Mouse (Mus musculus): ENCODE measurements around the gene Map3k14. TPM values are rescaled to one million over a fixed set of nuclear protein-coding genes. Genes with fewer than 3 reads are reported as not detected.
A peak's percentile ranks its signal among the peaks of the same experiment; 100 is the strongest.
"Not testable (repeated sequence)": the region's sequence is repeated elsewhere in the genome, so short reads cannot be mapped to it uniquely, and the experiment has no call there.

The Map3k14 gene
- total and polyA plus RNA-seq, 3 experiments = 3.0 to 3.7 (median 3.4) TPM

DNA sequence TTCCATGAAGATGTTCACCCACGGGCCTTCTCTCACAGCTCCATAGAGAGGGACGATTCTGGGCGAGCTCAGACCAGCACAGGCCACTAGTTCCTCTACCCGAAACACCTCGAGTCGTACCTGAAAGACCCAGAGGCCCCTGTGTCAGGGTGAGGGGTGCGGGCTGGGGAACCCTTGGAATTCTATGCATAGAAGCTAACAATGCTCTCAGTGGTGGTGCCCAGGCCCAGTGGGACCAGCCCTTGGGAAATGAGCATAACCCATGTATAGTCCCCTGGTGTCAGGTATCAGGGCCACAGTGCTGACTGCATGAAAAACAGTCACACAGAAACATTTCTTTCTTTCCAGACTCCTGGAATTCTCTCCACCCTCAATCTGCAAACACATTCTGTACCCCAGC, 35.9 kb downstream of the Map3k14 start:
- no peak for DNase-seq
- Histone ChIP-seq H3K4me3 (no peak overlapping the region), H3K36me3 (ENCODE audit: control insufficient read depth, insufficient read depth, low read length) (no peaks in the 10 kb centered on the region), H3K9ac (ENCODE audit: low read depth, low read length) (no peak overlapping the region), H3K4me1 (ENCODE audit: control insufficient read depth, insufficient read depth, low read length) (peaks cover 2% of the 10 kb centered on the region; the same call in 1 of the 2 replicates), H3K27me3 (ENCODE audit: control insufficient read depth, insufficient read depth, low read length) (no peaks in the 10 kb centered on the region), H3K27ac (no peak overlapping the region), H3K79me2 (replicated peaks; ENCODE audit: control insufficient read depth, insufficient read depth, low read length) (no peaks in the 10 kb centered on the region)
- 95% methylated on average over 7 of the region's 7 CpGs for WGBS
- intact Hi-C loops (cut with DNase I) = no loop called here
- TF ChIP-seq POLR2A (IDR thresholded peaks at IDR 0.05; ENCODE audit: insufficient read depth, low read depth, low read length) (no peak), CTCF (IDR thresholded peaks at IDR 0.05) (no peak), EP300 (IDR thresholded peaks at IDR 0.05; ENCODE audit: insufficient read depth, low read depth, low read length) (no peak)

DNA sequence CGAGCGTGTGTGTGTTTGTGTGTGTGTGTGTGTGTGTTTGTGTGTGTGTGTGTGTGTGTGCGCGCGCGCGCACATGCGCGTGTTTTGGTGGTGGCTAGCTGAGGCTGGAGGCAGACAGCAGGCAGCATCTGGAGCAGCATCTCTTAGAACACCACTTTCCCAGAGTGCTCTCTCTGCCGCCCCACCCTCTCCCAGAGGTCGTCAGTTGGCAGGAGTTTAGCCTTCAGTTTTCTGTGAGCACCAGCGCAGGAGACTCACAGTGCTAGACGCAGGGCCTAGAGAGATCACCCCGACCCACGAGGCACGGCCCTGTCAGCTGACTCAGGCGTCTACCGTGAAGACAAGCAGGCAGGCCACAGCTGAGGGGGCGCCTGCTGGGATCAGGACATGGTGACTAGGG, 36.6 kb downstream of the Map3k14 start:
- Histone ChIP-seq H3K27ac (no peak overlapping the region), H3K79me2 (replicated peaks; ENCODE audit: control insufficient read depth, insufficient read depth, low read length) (no peaks in the 10 kb centered on the region), H3K27me3 (ENCODE audit: control insufficient read depth, insufficient read depth, low read length) (no peaks in the 10 kb centered on the region), H3K4me1 (ENCODE audit: control insufficient read depth, insufficient read depth, low read length) (no peaks in the 10 kb centered on the region; the same call in 1 of the 2 replicates), H3K4me3 (no peak overlapping the region), H3K36me3 (ENCODE audit: control insufficient read depth, insufficient read depth, low read length) (no peaks in the 10 kb centered on the region), H3K9ac (ENCODE audit: low read depth, low read length) (no peak overlapping the region)
- WGBS = 85% methylated on average over 19 of the region's 19 CpGs
- peak in 1 of 2 experiments; percentile 53 for DNase-seq
- no peak for TF ChIP-seq POLR2A (IDR thresholded peaks at IDR 0.05; ENCODE audit: insufficient read depth, low read depth, low read length)
- TF ChIP-seq EP300 (IDR thresholded peaks at IDR 0.05; ENCODE audit: insufficient read depth, low read depth, low read length) = no peak
- TF ChIP-seq CTCF (IDR thresholded peaks at IDR 0.05) = no peak
- intact Hi-C loops (cut with DNase I) = no loop called here

DNA sequence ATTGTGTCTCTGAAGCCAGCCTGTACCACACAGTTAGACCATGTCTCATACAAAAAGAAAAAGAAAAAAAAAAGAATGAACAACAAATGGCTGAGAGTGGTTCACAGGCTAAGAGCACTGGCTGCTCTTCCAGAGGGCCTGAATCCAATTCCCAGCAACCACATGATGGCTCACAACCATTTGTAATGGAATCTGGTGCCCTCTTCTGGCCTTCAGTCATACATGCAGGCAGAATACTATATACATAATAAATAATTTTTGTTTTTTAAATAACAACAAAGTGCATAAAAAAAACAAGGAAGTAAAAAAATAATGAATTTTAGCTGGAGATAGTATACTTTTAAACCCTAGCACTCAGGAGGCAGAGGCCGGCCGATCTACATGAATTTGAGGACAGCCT, 37.7 kb downstream of the Map3k14 start:
- no peaks in the 10 kb centered on the region for H3K27me3 ChIP-seq (ENCODE audit: control insufficient read depth, insufficient read depth, low read length)
- 100% methylated on average over 2 of the region's 2 CpGs for WGBS
- DNase-seq = no peak
- TF ChIP-seq EP300 (IDR thresholded peaks at IDR 0.05; ENCODE audit: insufficient read depth, low read depth, low read length) (no peak), POLR2A (IDR thresholded peaks at IDR 0.05; ENCODE audit: insufficient read depth, low read depth, low read length) (no peak), CTCF (IDR thresholded peaks at IDR 0.05) (peak; percentile 51)
- no peak overlapping the region for H3K4me3 ChIP-seq
- no peaks in the 10 kb centered on the region for H3K79me2 ChIP-seq (replicated peaks; ENCODE audit: control insufficient read depth, insufficient read depth, low read length)
- no peaks in the 10 kb centered on the region; the same call in 1 of the 2 replicates for H3K4me1 ChIP-seq (ENCODE audit: control insufficient read depth, insufficient read depth, low read length)
- H3K36me3 ChIP-seq (ENCODE audit: control insufficient read depth, insufficient read depth, low read length) = no peaks in the 10 kb centered on the region
- H3K27ac ChIP-seq = no peak overlapping the region
- no peak overlapping the region for H3K9ac ChIP-seq (ENCODE audit: low read depth, low read length)
- intact Hi-C loops (cut with DNase I) = no loop called here

DNA sequence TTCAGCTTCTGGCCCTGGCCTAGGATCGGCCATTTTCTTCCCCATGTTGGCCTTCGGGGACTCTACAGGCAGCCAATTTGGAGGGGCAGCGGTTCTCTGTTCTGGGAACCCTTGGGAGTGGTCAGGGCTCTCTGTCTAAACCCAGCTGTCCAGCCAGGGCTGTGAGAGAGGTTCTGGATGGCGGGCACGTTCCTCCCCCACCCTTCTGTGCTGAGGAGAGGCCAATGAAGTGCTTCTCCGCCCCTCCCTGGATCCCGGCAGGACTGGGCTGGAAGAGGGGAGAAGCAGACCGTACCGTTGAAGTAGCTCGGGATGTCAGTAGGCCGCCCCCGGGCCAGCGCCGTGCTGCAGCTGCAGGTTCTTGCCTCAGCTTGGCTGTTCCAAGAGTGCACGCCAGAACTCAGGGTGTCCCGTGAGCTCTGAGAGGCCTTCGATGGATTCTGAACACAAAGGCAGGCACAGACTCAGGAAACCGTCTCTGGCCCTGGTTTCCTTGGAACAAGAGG, 43.3 kb downstream of the Map3k14 start:
- peak; percentile 65 to 68 for DNase-seq

DNA sequence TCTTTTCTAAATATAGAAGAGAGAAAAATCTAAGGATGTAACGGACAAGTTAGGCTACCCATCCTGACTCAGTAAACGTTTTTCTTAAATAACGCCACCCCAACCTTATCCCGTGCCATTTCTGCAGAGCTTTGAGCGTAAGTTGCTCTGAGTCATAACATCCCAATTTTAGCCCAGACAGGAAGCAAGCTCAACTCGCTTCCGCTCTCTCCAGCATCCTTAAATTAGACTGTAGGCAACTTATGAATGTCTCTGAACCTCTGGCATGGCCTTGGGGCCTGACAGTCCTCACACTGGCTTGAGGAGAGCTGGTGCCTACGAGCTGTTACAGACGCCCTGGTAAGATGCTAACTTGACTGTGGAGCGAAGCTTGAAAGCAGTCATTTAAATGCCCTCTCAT, 43.8 kb downstream of the Map3k14 start:
- Histone ChIP-seq H3K4me1 (ENCODE audit: control insufficient read depth, insufficient read depth, low read length) (peaks cover 7% of the 10 kb centered on the region; the same call in 1 of the 2 replicates), H3K36me3 (ENCODE audit: control insufficient read depth, insufficient read depth, low read length) (no peaks in the 10 kb centered on the region), H3K9ac (ENCODE audit: low read depth, low read length) (no peak overlapping the region), H3K27ac (peak overlapping the region; percentile 81), H3K27me3 (ENCODE audit: control insufficient read depth, insufficient read depth, low read length) (no peaks in the 10 kb centered on the region), H3K79me2 (replicated peaks; ENCODE audit: control insufficient read depth, insufficient read depth, low read length) (no peaks in the 10 kb centered on the region), H3K4me3 (peak overlapping the region; percentile 28; the same call in 1 of the 2 replicates)
- intact Hi-C loops (cut with DNase I) = no loop called here
- peak; percentile 45 to 47 for DNase-seq
- TF ChIP-seq POLR2A (IDR thresholded peaks at IDR 0.05; ENCODE audit: insufficient read depth, low read depth, low read length) (peak; percentile 63), EP300 (IDR thresholded peaks at IDR 0.05; ENCODE audit: insufficient read depth, low read depth, low read length) (0 out of 2 replicates have a peak, but pooled peaks have one; percentile 13), CTCF (IDR thresholded peaks at IDR 0.05) (no peak)
- WGBS = 54% methylated on average over 10 of the region's 10 CpGs

More for the DNA sequence above, 43.3 kb downstream of the Map3k14 start:
- intact Hi-C loops (cut with DNase I) = loop anchor here (2.0 kb wide), 1 partner anchor 47 kb away; no protein-coding TSS in a partner anchor
- H3K27me3 ChIP-seq (ENCODE audit: control insufficient read depth, insufficient read depth, low read length) = no peaks in the 10 kb centered on the region
- peaks cover 7% of the 10 kb centered on the region; the same call in 1 of the 2 replicates for H3K4me1 ChIP-seq (ENCODE audit: control insufficient read depth, insufficient read depth, low read length)
- peak overlapping the region; percentile 28 for H3K9ac ChIP-seq (ENCODE audit: low read depth, low read length)
- H3K27ac ChIP-seq = peak overlapping the region; percentile 81
- WGBS = 43% methylated on average over 18 of the region's 18 CpGs
- no peak for TF ChIP-seq EP300 (IDR thresholded peaks at IDR 0.05; ENCODE audit: insufficient read depth, low read depth, low read length)
- TF ChIP-seq CTCF (IDR thresholded peaks at IDR 0.05) = no peak
- TF ChIP-seq POLR2A (IDR thresholded peaks at IDR 0.05; ENCODE audit: insufficient read depth, low read depth, low read length) = peak; percentile 23; the same call in 1 of the 2 replicates
- H3K79me2 ChIP-seq (replicated peaks; ENCODE audit: control insufficient read depth, insufficient read depth, low read length) = no peaks in the 10 kb centered on the region
- H3K36me3 ChIP-seq (ENCODE audit: control insufficient read depth, insufficient read depth, low read length) = no peaks in the 10 kb centered on the region
- peak overlapping the region; percentile 28; the same call in 1 of the 2 replicates for H3K4me3 ChIP-seq

DNA sequence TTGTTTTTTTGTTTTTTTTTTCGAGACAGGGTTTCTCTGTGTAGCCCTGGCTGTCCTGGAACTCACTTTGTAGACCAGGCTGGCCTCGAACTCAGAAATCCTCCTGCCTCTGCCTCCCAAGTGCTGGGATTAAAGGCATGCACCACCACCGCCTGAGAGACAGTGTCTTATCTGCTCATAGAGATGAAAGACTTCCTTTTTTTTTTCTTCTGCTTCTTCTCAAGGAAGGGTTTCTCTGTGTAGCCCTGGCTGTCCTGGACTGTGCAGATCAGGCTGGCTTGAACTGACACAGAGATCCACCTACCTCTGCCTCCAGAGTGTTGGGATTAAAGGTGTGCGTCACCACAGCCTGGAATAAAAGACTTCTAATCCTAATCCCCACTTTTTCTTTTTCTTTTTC, 44.6 kb downstream of the Map3k14 start:
- DNase-seq; H3K4me3 ChIP-seq; H3K9ac ChIP-seq (ENCODE audit: low read depth, low read length); H3K79me2 ChIP-seq (replicated peaks; ENCODE audit: control insufficient read depth, insufficient read depth, low read length); intact Hi-C loops (cut with DNase I); H3K27me3 ChIP-seq (ENCODE audit: control insufficient read depth, insufficient read depth, low read length); H3K36me3 ChIP-seq (ENCODE audit: control insufficient read depth, insufficient read depth, low read length); H3K4me1 ChIP-seq (ENCODE audit: control insufficient read depth, insufficient read depth, low read length): not testable (repeated sequence)
- WGBS = 87% methylated on average over 4 of the region's 4 CpGs
- H3K27ac ChIP-seq = peak overlapping the region; percentile 81
